Mouse (Mus musculus): Measurements from ENCODE around the gene Rad9b.

DNA sequence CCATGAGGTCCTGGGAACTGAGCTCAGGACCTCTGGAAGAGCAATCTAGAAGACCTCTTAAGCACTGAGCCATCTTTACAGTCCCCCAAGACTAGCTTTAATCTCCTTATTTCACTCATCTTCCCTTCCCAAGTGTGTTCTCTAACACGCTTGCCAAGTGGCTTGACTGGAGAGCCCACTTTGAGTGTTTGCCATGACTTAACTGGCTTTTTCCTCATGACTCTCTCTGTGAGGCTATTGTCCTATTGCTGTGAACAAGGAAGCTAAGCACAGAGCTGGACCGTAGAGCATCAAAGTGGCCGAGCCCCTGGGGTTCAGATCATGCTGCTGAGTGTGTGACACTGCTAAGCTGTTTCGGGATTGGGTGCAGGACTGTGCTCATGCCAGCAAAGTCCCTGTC lies 41.7 kb downstream of the Rad9b start:
- TF ChIP-seq CTCF (IDR thresholded peaks at IDR 0.05) = no peak
- no peak for TF ChIP-seq EP300 (IDR thresholded peaks at IDR 0.05)

Data from lung, postnatal 0 days (tissue).